Mouse (Mus musculus): ENCODE data around the gene Tsga10. TPM values are rescaled to one million over a fixed set of nuclear protein-coding genes. Genes with fewer than 3 reads are reported as not detected.
"Not testable (repeated sequence)": the region's sequence is repeated elsewhere in the genome, so short reads cannot be mapped to it uniquely, and the experiment has no call there.

The Tsga10 gene
- total RNA-seq, 2 experiments from 2014 or later = 3.4 to 5.0 TPM

DNA sequence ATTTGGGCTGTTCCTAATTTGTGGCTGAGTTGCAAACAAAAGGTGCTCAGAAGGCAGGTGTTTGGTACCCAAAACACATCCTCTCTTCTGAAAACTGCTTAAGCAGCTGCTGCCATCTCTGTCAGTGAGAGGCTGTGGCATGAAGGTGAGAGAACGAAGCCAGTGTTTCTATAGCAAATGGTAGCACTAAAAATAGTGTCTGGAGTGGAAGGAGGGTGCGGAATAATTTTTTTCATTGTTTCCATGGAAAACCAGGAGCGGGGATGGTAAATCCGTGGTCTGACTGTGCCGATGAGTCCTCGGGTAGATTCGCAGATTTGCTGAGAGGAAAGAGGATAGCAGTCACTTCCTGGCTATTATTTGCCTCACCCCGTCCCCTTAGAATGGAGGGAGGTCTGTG, 139.8 kb downstream of the Tsga10 start:
- no peak for DNase-seq
- intact Hi-C loops (cut with DNase I) = no loop called here

DNA sequence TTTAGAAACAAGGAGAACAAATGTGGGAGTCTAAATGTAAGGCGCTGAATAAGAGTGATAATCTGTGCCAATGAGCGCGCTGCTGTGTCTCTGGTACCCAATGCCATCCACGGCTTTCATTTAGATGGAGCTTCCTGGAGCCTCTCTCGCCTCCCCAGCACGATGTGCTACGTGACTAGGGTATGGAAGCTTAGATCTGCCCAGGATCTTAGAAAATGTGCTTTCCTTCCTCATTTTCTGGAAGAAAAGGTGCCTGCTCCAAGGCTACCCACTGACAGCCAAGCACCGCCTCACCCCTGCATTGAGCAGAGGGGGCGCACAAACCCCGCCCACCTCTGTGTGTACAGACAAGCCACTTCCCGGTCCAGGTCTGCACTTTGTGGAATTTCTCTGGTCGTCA, 140.3 kb downstream of the Tsga10 start:
- DNase-seq = no peak
- intact Hi-C loops (cut with DNase I) = no loop called here

DNA sequence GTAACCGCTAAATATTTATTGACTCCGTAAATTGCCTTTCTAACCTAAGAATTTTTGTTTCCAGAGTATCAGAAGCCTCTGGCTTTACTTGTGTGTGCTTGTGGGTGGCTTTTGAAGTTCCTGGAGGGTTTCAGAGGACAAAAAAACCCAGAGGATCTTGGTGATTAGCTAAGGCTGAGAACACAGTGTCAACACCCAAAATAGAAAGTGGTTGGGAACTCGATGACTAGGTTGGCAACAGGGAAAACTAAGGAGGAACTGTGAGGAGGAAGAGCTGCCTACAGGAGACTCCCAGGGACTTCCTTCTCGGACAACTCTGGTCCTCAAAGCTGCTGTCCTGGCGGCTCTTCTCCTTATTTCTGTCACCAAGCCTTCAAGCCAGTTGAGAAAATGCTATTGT, 145.1 kb downstream of the Tsga10 start:
- intact Hi-C loops (cut with DNase I) = no loop called here
- no peak for DNase-seq

DNA sequence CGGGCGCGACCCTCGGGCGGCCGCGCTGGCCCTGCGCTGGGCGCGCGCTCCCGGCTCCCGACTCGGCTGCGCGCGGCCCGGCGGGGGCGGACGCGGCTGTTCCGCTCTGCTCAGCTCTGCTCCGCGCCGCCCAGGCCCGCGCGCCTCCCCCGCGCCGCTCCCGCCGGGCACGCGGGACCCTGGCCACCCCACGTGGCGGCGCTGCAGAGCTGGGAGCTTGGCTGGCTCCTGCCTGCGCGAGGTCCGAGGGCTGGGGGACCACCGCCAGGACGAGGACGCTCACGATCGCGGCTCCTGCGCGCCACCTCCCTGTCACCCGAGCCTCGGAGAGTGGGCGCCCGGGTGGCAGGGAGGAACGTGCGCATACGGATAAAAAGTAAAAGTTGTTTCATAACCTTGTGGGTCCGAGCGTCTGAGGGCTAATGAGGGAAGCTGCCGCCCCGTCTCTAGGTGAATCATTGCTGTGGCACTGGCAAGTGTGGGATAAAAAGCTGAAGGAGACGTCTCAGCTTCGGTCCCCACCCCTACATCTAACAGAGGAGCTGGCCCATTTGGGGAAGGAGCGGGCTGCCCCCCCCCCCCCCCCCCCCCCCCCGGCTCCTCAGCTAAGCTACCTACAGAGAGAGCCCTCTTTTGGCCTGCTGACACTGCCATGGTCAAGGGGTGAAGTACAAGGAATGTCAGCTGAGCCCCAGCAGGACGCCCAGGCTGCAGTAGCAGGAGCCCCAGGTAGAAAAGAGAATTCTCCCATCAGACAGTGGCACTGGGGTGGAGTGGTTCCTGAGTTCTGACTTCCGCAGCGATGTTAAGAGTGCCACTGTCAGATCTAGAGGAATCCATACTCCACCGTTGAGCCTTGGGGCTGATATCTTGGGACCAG, 146.2 kb downstream of the Tsga10 start, which contains the start of gene 2010300C02Rik:
2010300C02Rik (minus strand) TSS at position 325 of the 880 bp plus-strand sequence.
- peak in 1 of 2 experiments; percentile 11 for DNase-seq
- intact Hi-C loops (cut with DNase I) = no loop called here

DNA sequence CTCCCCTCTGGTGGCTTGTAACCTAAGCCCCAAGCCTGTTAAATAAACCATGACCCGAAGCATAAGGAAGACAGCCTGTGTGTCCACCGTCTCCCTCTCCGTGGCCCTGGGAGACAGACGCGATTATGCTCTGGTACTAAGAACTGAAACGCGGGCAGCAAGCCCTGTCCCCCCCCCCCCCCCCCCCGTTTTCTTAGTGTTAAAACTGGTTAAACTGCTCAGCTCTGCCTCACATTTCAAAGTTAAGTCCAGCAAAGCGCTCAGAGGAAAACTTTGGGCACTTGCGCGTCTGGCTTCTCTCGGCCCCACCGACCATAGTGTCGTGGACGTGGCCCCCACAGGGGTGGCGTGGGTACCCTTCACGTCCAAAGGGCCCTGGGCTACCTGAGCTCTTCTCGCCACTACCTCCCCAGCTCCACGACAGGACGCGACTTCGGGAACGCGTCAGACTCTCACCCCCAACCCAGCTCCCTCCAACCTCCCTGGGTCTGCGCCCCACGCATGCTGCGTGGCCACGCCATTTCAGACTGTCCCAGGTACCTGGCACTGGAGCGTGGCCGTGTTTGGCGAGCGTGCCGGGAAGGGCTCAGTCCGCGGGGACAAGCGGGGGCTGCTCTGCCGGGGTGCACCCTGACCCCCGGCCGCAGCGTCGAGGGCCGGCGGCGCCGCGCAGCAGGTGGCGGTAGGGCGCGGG, 147.1 kb downstream of the Tsga10 start:
- intact Hi-C loops (cut with DNase I) = no loop called here
- DNase-seq = no peak

DNA sequence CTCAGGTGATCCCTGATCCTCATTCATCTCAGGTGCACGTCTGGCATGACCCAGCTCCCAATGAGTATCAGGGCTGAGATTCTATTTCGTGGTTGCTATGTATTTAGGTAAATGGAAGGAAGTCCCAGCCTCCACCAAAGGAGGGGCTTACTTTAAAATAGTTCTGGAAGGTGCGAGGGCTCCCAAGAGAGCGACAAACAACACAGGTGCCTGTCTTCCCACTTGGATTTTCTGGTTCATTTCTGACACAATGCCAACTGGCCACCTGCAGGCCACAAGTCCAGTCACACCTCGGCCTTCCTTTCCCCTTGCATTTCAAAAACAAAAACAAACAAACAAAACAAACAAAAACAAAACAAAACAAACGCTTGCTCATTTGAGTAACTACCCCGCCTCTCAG, 147.7 kb downstream of the Tsga10 start:
- intact Hi-C loops (cut with DNase I) = no loop called here
- DNase-seq = no peak

DNA sequence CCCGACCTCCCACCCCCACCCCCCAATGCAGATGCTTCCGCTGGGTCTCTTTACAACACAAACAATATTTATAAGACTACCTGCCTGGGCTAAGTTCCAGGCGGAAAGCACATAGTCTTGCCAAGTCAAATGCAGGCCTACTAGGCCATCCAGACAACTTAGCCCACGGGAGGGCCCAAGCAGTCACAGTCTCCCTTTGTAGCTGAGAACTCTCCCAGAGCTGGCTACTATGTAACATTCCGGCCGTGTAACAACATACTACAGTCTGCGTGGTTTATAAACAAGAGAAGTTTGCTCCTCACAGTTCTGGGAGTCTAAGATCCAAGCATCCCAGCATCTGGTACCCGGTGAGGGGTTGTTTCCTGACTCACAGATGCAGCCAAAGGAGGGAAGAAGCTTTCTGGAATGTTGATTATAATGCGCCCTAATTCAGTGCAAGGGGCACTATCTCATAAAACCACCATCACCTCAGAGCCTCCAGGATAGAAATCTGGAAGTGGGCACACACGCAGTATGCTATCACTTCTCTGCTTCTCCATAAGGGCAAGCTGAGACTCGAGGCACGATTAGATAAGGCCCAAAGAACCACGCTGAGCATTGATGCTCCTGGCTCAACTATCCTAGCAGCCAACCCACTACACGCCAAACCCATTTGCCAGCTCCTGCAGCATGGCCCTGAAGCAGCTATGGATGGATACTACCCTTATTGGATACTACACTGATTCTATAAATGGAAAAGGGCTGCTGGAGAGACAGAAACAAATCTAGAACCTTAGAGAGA, 148.6 kb downstream of the Tsga10 start:
- intact Hi-C loops (cut with DNase I) = no loop called here
- DNase-seq = no peak

DNA sequence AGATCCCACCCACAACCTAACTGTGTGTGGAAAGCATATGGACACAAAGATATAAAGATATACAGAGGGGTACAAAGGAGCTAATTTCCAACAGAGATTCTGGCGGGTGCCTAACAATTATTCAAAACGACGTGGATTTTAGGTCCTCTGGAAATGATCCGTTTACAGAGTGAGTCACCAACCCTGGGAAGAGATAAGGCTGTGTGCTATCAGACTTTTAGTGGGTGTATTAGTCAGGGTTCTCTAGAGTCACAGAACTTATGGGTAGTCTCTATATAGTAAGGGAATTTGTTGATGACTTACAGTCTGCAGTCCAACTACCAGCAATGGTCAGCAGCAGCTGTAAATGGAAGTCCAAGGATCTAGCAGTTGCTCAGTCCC, 153.9 kb downstream of the Tsga10 start:
- DNase-seq; intact Hi-C loops (cut with DNase I): not testable (repeated sequence)

DNA sequence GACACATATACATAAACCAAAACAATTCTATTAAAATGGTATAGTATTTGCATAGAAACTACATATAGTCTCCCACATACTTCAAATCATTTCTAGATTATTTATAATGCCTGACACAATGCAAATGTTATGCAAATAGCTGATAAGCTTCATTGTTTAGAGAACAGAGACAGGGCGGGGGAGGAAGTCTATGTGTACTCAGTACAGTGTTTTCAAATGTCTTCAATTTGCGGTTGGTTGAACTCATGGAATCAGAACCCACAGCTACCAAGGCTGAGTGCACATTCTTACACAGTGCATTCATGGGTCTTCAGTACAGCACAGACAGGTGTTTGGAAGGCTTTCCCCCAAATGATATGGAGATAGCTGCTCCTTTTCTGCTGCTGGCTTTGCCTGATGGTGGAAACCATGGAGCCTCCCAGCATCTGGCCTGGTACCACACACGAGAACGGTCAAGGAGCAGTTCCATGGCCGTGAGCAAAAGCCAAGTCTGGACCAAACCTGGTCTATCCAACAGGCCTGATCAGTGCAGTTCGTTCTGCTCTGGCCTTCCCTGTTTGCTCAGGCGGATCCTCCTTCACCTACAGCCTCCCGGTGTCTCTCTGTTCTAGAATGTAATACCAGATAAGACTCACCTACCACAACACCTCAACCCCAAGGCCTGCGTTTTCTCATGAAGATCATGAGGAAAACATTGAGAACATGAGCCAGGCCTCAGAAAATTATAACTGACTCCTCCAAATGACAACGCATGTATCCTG, 154.5 kb downstream of the Tsga10 start:
- intact Hi-C loops (cut with DNase I) = no loop called here
- DNase-seq = no peak

DNA sequence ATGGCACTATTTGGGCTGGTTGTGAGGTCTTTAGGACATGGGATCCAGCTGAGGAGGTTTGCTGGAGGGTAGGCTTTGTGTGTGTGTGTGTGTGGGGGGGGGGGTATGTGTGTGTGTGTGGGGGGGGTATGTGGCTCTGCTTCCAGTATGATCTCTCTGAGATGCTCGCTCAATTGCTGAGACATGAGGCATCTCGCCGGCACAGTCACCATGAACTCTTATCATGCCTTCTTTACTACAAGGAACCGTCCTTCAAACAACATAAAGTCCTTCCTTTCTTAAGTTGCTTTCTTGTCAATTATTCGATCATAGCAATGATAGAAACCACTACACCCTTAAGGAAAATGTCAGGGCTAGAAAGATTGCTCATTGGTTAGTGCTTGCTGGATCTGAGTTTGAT, 155.1 kb downstream of the Tsga10 start:
- intact Hi-C loops (cut with DNase I) = no loop called here
- no peak for DNase-seq

DNA sequence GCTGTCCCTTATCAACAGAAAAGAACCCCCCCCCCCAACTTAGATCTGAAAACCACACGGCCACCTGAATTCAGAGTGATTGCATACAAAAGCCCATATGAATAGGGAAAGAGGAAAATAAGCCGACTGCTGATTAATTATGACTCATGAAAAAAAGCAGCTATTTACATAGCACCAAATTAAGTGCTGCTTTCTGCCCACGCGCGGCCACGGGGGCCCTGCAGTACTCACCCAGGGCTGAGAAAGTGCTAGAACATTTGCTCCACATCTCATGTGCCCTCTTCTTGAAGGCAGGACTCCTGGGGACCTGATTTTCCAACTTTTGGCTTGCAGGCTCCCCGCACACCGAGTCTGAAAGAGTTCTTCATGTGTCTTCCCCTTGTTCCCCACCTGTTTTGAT, 156.5 kb downstream of the Tsga10 start:
- intact Hi-C loops (cut with DNase I) = no loop called here
- no peak for DNase-seq

DNA sequence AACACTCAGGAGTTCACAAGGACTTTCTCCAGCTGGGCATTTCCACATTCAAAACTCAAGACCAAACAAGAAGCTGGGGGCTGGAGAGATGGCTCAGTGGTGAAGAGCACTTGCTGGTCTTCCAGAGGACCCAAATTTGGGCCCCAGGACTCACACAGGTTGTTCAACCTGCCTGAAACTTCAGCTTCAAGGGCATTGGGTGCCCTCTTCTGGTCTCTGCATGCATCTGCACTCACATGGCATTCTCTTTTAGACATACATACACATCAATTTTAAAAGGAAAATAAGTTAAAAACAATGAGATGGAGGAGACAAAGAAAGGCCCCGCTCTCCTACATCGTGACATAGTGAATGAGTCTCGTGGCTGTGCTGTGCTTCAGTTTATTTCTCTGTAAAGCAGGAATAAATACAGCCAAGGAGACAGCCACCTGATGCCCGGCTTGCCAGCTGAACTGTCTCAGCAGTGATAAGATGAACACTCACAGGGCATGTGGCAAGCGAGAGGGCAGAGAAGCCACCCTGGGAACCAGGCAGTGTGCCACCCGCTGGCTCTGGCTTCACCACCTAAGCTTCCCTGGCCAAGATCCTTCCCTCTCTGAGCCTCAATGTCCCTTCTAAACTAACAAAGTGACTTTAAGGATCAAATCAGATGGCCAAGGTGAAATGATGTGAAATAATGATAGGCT, 157.8 kb downstream of the Tsga10 start:
- intact Hi-C loops (cut with DNase I) = no loop called here
- DNase-seq = no peak

Other genes with a start within 250 kb of the Tsga10 start
- under 1 TPM; 0.25 to 0.41 TPM for gene 2010300C02Rik, start 146.3 kb downstream of the Tsga10 start, total RNA-seq (2021)
- gene Lipt1, start 5.3 kb upstream of the Tsga10 start, total RNA-seq (2021) = 1 to 10 TPM; 5.4 to 7.1 TPM
- 1 to 10 TPM; 1.6 to 2.3 TPM for gene Mitd1, start 24.0 kb upstream of the Tsga10 start, total RNA-seq (2021)
- 100 to 1,000 TPM; 234 to 269 TPM for gene Mrpl30, start 24.0 kb upstream of the Tsga10 start, total RNA-seq (2021)
- gene Lyg2, start 50.1 kb upstream of the Tsga10 start, total RNA-seq (2021) = not detected
- gene Lyg1, start 91.3 kb upstream of the Tsga10 start, total RNA-seq (2021) = not detected
- 10 to 100 TPM; 27.0 to 31.0 TPM for gene Txndc9, start 131.5 kb upstream of the Tsga10 start, total RNA-seq (2021)
- 10 to 100 TPM; 31.1 to 36.5 TPM for gene Eif5b, start 131.6 kb upstream of the Tsga10 start, total RNA-seq (2021)